Mouse (Mus musculus): Measurements from ENCODE around the gene Ugt2b38. TPM values are rescaled to one million over a fixed set of nuclear protein-coding genes. Genes with fewer than 3 reads are reported as not detected.
"Not testable (repeated sequence)": the region's sequence is repeated elsewhere in the genome, so short reads cannot be mapped to it uniquely, and the experiment has no call there.

Gene Ugt2b38
- polyA plus RNA-seq (2015; fragmentation: Nextera tagmentation; extraction: Ambion mirVana) = not detected in 2 replicates

GRCm38 (mm10) chr5:87424041-87424440 is at the start of gene Ugt2b38:
Gene Ugt2b38 (minus strand): TSS chr5:87424203.
- H3K9me3 ChIP-seq (ENCODE audit: control insufficient read depth, low read length); H3K4me1 ChIP-seq (ENCODE audit: control insufficient read depth, insufficient read depth, low read length); H3K36me3 ChIP-seq (ENCODE audit: control insufficient read depth, insufficient read depth, low read length); H3K27me3 ChIP-seq (replicated peaks; ENCODE audit: control insufficient read depth, insufficient read depth, low read length); ATAC-seq; H3K4me2 ChIP-seq (ENCODE audit: low read depth, low read length); H3K4me3 ChIP-seq (ENCODE audit: low read length); H3K27ac ChIP-seq (ENCODE audit: low read length); H3K9ac ChIP-seq (ENCODE audit: low read depth, low read length): not testable (repeated sequence)
- WGBS = 94% methylated on average over 1 of the region's 2 CpGs

DNA sequence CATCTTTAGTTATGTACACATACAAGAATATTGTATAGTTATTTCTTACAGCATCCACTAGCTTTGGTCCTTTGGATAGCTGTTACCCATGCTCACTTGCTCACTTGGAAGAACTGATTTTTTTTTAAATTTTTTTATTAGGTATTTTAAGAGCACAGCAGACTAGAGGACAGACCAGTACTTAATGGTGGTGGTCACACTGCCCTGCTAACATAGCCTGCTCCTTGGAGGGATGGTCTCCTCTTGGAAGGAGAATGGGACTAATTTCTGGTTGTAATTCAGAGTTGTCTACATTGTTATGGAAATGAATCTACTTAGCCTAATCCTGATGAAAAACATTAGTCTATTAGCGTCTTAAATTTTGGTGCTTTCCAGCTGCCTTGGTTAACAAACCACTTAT is 34.8 kb upstream of the Ugt2b38 start:
- Histone ChIP-seq H3K4me2 (ENCODE audit: low read depth, low read length) (no peak overlapping the region), H3K9ac (ENCODE audit: low read depth, low read length) (no peak overlapping the region), H3K4me1 (ENCODE audit: control insufficient read depth, insufficient read depth, low read length) (no peaks in the 10 kb centered on the region), H3K27me3 (replicated peaks; ENCODE audit: control insufficient read depth, insufficient read depth, low read length) (no peaks in the 10 kb centered on the region), H3K9me3 (ENCODE audit: control insufficient read depth, low read length) (no peaks in the 10 kb centered on the region), H3K36me3 (ENCODE audit: control insufficient read depth, insufficient read depth, low read length) (no peaks in the 10 kb centered on the region), H3K4me3 (ENCODE audit: low read length) (no peak overlapping the region), H3K27ac (ENCODE audit: low read length) (no peak overlapping the region)
- no peak for ATAC-seq
- WGBS = 69% methylated on average over 1 of the region's 1 CpGs

DNA sequence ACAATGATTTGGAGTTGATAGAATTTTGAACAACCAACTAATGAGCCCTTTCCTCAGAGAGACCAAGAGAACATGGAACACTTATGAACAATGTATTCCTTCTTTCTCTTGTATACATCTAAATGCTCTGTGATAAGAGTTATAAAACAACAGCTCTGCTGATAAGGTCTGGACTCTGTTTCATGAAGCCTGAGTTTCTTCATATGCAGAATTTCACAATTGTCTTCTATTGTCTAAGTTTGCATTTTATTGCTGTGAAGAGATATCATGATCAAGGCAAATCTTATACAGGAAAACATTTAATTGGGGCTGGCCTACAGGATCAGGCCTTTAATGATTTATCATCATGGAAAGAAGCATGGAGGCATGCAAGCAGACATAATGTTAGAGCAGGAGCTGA is 33.7 kb upstream of the Ugt2b38 start:
- Histone ChIP-seq H3K9ac (ENCODE audit: low read depth, low read length) (no peak overlapping the region), H3K27ac (ENCODE audit: low read length) (no peak overlapping the region), H3K4me2 (ENCODE audit: low read depth, low read length) (no peak overlapping the region), H3K4me1 (ENCODE audit: control insufficient read depth, insufficient read depth, low read length) (no peaks in the 10 kb centered on the region), H3K4me3 (ENCODE audit: low read length) (no peak overlapping the region), H3K9me3 (ENCODE audit: control insufficient read depth, low read length) (no peaks in the 10 kb centered on the region), H3K36me3 (ENCODE audit: control insufficient read depth, insufficient read depth, low read length) (no peaks in the 10 kb centered on the region), H3K27me3 (replicated peaks; ENCODE audit: control insufficient read depth, insufficient read depth, low read length) (no peaks in the 10 kb centered on the region)
- peak; percentile 78 for ATAC-seq

DNA sequence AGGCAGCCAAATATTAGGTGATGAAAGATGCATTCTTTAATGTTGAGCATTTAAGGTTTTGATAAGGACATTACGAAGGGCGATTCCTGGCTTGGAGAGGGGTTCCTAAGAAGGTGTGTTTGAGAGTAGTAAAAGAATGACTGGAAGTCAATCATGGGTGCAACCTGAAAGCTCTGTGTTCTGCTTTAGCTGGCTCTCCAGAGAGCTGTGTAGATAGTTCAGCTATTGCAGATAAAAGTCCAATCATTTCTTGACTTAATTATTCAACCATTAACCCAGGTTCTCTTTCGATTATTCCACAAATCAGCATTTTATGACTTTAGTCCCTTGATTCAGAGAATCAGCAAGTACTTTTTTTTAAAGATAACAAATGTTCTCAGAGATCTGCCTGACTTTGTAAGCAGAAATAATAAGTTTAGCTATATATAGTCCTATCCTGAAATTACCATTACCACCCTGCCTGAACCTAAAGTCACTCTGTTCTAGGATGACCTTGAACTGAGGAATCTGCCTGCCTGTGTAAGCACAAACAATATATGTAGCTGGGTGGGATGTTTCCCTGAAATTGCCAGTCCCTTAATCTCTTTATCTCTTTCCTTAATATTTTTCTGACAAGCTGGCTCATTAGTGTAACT is 32.3 kb upstream of the Ugt2b38 start:
- 64% methylated on average over 3 of the region's 3 CpGs for WGBS
- H3K27me3 ChIP-seq (replicated peaks; ENCODE audit: control insufficient read depth, insufficient read depth, low read length) = no peaks in the 10 kb centered on the region
- ATAC-seq = peak; percentile 85
- H3K9ac ChIP-seq (ENCODE audit: low read depth, low read length) = no peak overlapping the region
- H3K9me3 ChIP-seq (ENCODE audit: control insufficient read depth, low read length) = no peaks in the 10 kb centered on the region
- H3K4me3 ChIP-seq (ENCODE audit: low read length) = no peak overlapping the region
- no peaks in the 10 kb centered on the region for H3K36me3 ChIP-seq (ENCODE audit: control insufficient read depth, insufficient read depth, low read length)
- peak overlapping the region; percentile 51; the same call in 1 of the 2 replicates for H3K27ac ChIP-seq (ENCODE audit: low read length)
- H3K4me2 ChIP-seq (ENCODE audit: low read depth, low read length) = no peak overlapping the region
- H3K4me1 ChIP-seq (ENCODE audit: control insufficient read depth, insufficient read depth, low read length) = no peaks in the 10 kb centered on the region

GRCm38 (mm10) chr5:87455519-87455918 is 31.5 kb upstream of the Ugt2b38 start:
- Histone ChIP-seq H3K4me1 (ENCODE audit: control insufficient read depth, insufficient read depth, low read length) (no peaks in the 10 kb centered on the region), H3K27me3 (replicated peaks; ENCODE audit: control insufficient read depth, insufficient read depth, low read length) (no peaks in the 10 kb centered on the region), H3K4me3 (ENCODE audit: low read length) (no peak overlapping the region), H3K9ac (ENCODE audit: low read depth, low read length) (no peak overlapping the region), H3K9me3 (ENCODE audit: control insufficient read depth, low read length) (no peaks in the 10 kb centered on the region), H3K4me2 (ENCODE audit: low read depth, low read length) (no peak overlapping the region), H3K36me3 (ENCODE audit: control insufficient read depth, insufficient read depth, low read length) (no peaks in the 10 kb centered on the region), H3K27ac (ENCODE audit: low read length) (no peak overlapping the region)
- peak; percentile 51 for ATAC-seq

- H3K4me3 ChIP-seq (ENCODE audit: low read length); ATAC-seq; H3K4me1 ChIP-seq (ENCODE audit: control insufficient read depth, insufficient read depth, low read length); H3K36me3 ChIP-seq (ENCODE audit: control insufficient read depth, insufficient read depth, low read length); H3K27ac ChIP-seq (ENCODE audit: low read length); H3K9ac ChIP-seq (ENCODE audit: low read depth, low read length); H3K9me3 ChIP-seq (ENCODE audit: control insufficient read depth, low read length); H3K27me3 ChIP-seq (replicated peaks; ENCODE audit: control insufficient read depth, insufficient read depth, low read length); H3K4me2 ChIP-seq (ENCODE audit: low read depth, low read length): not testable (repeated sequence)
- WGBS = 86% methylated on average over 4 of the region's 5 CpGs
Observed at GRCm38 (mm10) chr5:87452514-87452913, 28.5 kb upstream of the Ugt2b38 start.

- ATAC-seq = peak; percentile 79
- Histone ChIP-seq H3K4me2 (ENCODE audit: low read depth, low read length) (no peak overlapping the region), H3K27me3 (replicated peaks; ENCODE audit: control insufficient read depth, insufficient read depth, low read length) (no peaks in the 10 kb centered on the region), H3K27ac (ENCODE audit: low read length) (no peak overlapping the region), H3K36me3 (ENCODE audit: control insufficient read depth, insufficient read depth, low read length) (no peaks in the 10 kb centered on the region), H3K4me3 (ENCODE audit: low read length) (no peak overlapping the region), H3K9ac (ENCODE audit: low read depth, low read length) (no peak overlapping the region), H3K9me3 (ENCODE audit: control insufficient read depth, low read length) (no peaks in the 10 kb centered on the region), H3K4me1 (ENCODE audit: control insufficient read depth, insufficient read depth, low read length) (no peaks in the 10 kb centered on the region)
- 39% methylated on average over 3 of the region's 3 CpGs for WGBS
Observed at GRCm38 (mm10) chr5:87436264-87436663, 12.3 kb upstream of the Ugt2b38 start.

DNA sequence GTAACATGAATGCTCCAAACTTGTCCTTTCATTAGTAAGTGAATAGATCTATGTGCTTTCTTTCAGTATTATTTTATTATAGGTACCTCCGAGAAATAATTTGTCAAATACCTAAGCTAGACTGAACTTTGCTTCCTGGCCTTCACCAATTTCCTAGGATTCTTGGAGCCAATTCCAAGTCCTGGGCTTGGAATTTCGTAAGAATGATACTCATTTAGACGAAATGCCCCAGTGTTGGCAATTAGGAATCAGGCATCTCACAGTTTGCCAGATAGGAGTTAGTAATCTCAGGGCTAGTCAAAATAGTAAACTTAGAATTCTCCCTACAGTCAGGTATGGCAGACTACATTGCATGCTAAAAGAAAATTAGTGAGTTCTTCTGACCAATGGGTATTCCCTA is 1.7 kb upstream of the Ugt2b38 start:
- Histone ChIP-seq H3K4me2 (ENCODE audit: low read depth, low read length) (no peak overlapping the region), H3K9me3 (ENCODE audit: control insufficient read depth, low read length) (no peaks in the 10 kb centered on the region), H3K4me3 (ENCODE audit: low read length) (no peak overlapping the region), H3K4me1 (ENCODE audit: control insufficient read depth, insufficient read depth, low read length) (no peaks in the 10 kb centered on the region), H3K36me3 (ENCODE audit: control insufficient read depth, insufficient read depth, low read length) (no peaks in the 10 kb centered on the region), H3K27ac (ENCODE audit: low read length) (no peak overlapping the region), H3K27me3 (replicated peaks; ENCODE audit: control insufficient read depth, insufficient read depth, low read length) (no peaks in the 10 kb centered on the region), H3K9ac (ENCODE audit: low read depth, low read length) (no peak overlapping the region)
- 82% methylated on average over 3 of the region's 3 CpGs for WGBS
- no peak for ATAC-seq

DNA sequence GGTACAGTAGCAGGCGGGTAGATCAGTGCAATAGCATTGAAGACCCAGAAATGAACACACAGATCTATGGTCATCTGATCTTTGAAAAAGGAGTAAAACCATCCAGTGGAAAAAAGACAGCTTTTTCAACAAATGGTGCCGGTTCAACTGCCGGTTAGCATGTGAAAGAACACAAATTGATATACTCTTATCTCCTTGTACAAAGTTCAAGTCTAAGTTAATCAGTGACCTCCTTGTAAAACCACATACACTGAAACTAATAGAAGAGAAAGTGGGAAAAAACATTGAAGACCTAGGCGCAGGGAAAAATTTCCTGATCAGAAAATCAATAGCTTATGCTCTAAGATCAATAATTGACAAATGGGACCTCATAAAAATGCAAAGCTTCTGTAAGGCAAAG is 27.0 kb downstream of the Ugt2b38 start:
- Histone ChIP-seq H3K27ac (ENCODE audit: low read length) (peak overlapping the region; percentile 43; the same call in 1 of the 2 replicates), H3K4me3 (ENCODE audit: low read length) (no peak overlapping the region), H3K4me2 (ENCODE audit: low read depth, low read length) (no peak overlapping the region), H3K27me3 (replicated peaks; ENCODE audit: control insufficient read depth, insufficient read depth, low read length) (no peaks in the 10 kb centered on the region), H3K36me3 (ENCODE audit: control insufficient read depth, insufficient read depth, low read length) (no peaks in the 10 kb centered on the region), H3K9ac (ENCODE audit: low read depth, low read length) (no peak overlapping the region), H3K4me1 (ENCODE audit: control insufficient read depth, insufficient read depth, low read length) (no peaks in the 10 kb centered on the region), H3K9me3 (ENCODE audit: control insufficient read depth, low read length) (no peaks in the 10 kb centered on the region)
- WGBS = 71% methylated on average over 4 of the region's 4 CpGs
- ATAC-seq = peak; percentile 94

DNA sequence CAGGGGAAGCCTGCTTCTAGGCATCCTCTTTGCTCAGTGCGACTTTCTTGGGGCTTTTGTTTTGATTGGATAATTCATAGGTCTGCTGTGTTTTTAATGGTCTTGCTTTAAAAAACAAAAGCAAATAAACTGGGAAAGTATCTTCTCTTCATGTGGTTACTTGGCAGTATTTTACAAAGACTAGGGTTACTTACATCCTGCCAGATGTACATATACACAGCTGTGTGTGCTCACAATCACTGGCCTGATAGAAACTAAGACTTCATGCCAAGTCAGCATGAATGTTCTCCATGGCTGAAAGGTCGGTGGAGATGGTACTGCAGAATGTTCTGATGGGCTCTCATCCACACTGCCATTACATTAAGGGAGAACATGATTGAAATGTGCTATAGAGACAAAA is 33.2 kb downstream of the Ugt2b38 start:
- WGBS = 82% methylated on average over 2 of the region's 2 CpGs
- Histone ChIP-seq H3K27me3 (replicated peaks; ENCODE audit: control insufficient read depth, insufficient read depth, low read length) (no peaks in the 10 kb centered on the region), H3K9me3 (ENCODE audit: control insufficient read depth, low read length) (no peaks in the 10 kb centered on the region), H3K27ac (ENCODE audit: low read length) (no peak overlapping the region), H3K4me2 (ENCODE audit: low read depth, low read length) (no peak overlapping the region), H3K36me3 (ENCODE audit: control insufficient read depth, insufficient read depth, low read length) (no peaks in the 10 kb centered on the region), H3K4me1 (ENCODE audit: control insufficient read depth, insufficient read depth, low read length) (no peaks in the 10 kb centered on the region), H3K9ac (ENCODE audit: low read depth, low read length) (no peak overlapping the region), H3K4me3 (ENCODE audit: low read length) (no peak overlapping the region)
- no peak for ATAC-seq

Measured in intestine, embryonic 16.5 days (tissue).